Mouse (Mus musculus): Measurements from ENCODE around the gene Wdr70. TPM values are rescaled to one million over a fixed set of nuclear protein-coding genes. Genes with fewer than 3 reads are reported as not detected.
"Not testable (repeated sequence)": the region's sequence is repeated elsewhere in the genome, so short reads cannot be mapped to it uniquely, and the experiment has no call there.

The Wdr70 gene
- polyA plus RNA-seq, 1 experiment from 2014 or later = 92.2 TPM

DNA sequence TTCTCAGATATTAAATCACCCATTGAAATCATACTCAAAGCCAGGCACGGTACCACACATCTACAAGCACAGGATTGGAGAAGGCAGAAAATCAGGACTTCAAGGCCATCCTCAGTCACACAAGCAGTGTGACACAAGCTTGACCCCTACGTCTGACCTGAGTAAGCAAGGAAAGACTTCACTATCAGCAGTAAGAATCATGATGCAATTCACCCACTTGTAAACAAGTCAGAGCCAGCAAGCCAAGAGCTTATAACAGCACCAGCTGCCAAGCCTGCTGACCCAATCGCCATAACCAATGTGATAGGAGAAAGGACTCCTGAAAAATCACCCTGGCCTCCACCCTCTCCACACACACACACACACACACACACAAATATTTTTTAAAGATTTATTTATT, 10.3 kb downstream of the Wdr70 start:
- no peak for DNase-seq (ENCODE audit: low spot score)
- Histone ChIP-seq H3K4me3 (no peak overlapping the region), H3K27ac (replicated peaks) (no peak overlapping the region), H3K4me1 (no peaks in the 10 kb centered on the region), H3K36me3 (peaks cover 55% of the 10 kb centered on the region), H3K9me3 (replicated peaks) (no peaks in the 10 kb centered on the region), H3K27me3 (ENCODE audit: low read depth, poor library complexity, severe bottlenecking) (no peaks in the 10 kb centered on the region)
- 91% methylated on average over 3 of the region's 3 CpGs for WGBS

DNA sequence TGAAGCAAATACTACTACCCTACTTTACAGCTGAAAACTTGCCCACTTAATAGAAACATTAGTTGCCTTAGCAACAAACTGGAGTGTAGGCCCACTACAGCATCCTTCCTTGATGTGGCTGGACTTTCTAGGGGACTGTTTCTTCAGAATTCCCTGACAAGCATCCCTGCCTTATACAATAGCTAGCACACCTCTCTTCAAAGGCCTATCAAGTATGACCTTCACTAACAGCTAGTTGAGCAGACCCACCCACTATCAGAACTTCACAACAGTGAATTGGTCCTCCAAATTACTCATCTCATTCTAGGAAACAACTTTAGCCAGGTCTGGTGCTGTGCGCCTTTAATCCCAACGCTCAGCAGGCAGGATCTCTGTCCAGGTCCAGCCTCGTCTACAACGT, 11.7 kb downstream of the Wdr70 start:
- no peak overlapping the region for H3K27ac ChIP-seq (replicated peaks)
- no peaks in the 10 kb centered on the region for H3K27me3 ChIP-seq (ENCODE audit: low read depth, poor library complexity, severe bottlenecking)
- DNase-seq (ENCODE audit: low spot score) = no peak
- no peaks in the 10 kb centered on the region for H3K9me3 ChIP-seq (replicated peaks)
- peaks cover 42% of the 10 kb centered on the region for H3K36me3 ChIP-seq
- H3K4me3 ChIP-seq = no peak overlapping the region
- WGBS = 91% methylated on average over 4 of the region's 4 CpGs
- no peaks in the 10 kb centered on the region for H3K4me1 ChIP-seq

DNA sequence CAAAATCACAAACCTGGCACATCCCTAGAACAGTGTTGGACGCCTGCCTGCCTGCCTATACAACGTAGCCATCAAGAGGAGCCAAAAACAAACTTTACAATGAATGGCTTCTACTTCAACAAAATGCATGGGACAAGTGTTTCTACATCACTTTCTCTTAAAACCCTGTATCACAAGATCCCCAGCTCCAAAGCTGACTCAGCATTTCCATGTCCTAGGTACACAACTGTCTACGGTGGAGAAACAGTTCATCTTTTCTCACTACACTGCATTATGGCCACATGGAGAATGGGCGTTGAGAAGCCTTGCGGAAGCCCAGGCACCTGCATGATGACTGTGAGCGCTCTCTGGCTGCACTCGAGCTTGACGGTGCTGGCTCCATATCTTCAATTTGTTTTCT, 16.9 kb downstream of the Wdr70 start:
- Histone ChIP-seq H3K9me3 (replicated peaks) (no peaks in the 10 kb centered on the region), H3K4me1 (no peaks in the 10 kb centered on the region), H3K27me3 (ENCODE audit: low read depth, poor library complexity, severe bottlenecking) (no peaks in the 10 kb centered on the region), H3K36me3 (peaks cover 56% of the 10 kb centered on the region), H3K4me3 (no peak overlapping the region), H3K27ac (replicated peaks) (no peak overlapping the region)
- no peak for DNase-seq (ENCODE audit: low spot score)
- WGBS = 94% methylated on average over 8 of the region's 8 CpGs

DNA sequence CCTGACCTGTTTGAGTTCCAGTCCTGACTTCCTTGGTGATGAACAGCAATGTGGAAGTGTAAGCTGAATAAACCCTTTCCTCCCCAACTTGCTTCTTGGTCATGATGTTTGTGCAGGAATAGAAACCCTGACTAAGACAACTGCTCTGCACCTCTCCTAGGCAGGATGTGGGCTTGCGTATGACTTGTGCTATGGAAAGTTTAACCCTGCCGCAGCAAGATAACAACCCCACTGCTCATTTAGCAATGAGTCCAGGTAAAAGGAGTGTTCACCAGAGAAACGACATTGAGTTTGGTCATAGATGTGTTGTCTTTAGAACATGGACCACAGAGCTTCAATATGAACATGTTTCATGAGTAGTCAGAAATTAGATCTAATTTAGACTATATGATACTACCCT, 25.9 kb downstream of the Wdr70 start:
- DNase-seq (ENCODE audit: low spot score); H3K9me3 ChIP-seq (replicated peaks); H3K27ac ChIP-seq (replicated peaks); H3K27me3 ChIP-seq (ENCODE audit: low read depth, poor library complexity, severe bottlenecking); H3K4me1 ChIP-seq; H3K4me3 ChIP-seq: not testable (repeated sequence)
- WGBS = 95% methylated on average over 3 of the region's 3 CpGs
- H3K36me3 ChIP-seq = peaks cover 81% of the 10 kb centered on the region

DNA sequence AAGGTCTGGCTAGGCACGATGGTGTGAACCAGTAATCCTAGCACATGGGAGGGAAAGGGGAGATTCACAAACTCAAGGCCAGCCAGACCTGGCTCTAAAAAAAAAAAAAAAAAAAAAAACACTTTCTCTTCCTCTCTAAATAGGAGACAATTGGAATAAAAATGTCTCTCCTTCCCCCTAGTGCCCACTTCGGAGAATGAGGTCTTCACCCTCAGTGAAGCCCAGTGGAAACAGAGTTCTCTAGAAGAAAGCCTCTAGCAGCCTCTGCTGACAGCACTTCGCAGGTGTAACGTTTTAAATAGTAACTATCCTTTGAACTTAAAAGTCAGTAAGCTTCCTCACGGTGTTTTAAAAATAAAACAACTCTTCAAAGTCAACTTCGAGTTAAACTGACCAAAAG, 33.8 kb downstream of the Wdr70 start:
- DNase-seq (ENCODE audit: low spot score) = no peak
- Histone ChIP-seq H3K27ac (replicated peaks) (no peak overlapping the region), H3K36me3 (peaks cover 69% of the 10 kb centered on the region), H3K9me3 (replicated peaks) (no peaks in the 10 kb centered on the region), H3K4me3 (no peak overlapping the region), H3K27me3 (ENCODE audit: low read depth, poor library complexity, severe bottlenecking) (no peaks in the 10 kb centered on the region), H3K4me1 (no peaks in the 10 kb centered on the region)
- 83% methylated on average over 6 of the region's 6 CpGs for WGBS

DNA sequence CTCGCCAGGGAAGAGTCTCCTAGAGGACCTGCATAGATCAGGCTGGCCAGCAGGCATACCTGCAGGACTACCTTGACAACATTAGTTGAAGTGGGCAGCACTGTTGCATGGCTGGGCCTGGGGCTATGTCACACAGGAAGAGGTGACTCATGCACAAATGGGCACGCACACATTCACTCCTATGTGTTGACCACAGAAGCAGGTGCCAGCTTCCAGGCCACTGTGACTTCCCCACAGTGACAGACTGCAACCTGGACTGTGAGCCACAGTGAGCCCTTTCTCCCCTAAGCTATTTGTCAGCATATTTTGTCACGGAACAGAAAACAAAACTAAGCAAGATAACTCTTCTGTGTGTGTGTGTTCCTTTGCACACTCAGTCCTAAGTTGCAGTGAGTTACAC, 47.8 kb downstream of the Wdr70 start:
- Histone ChIP-seq H3K4me3 (no peak overlapping the region), H3K27me3 (ENCODE audit: low read depth, poor library complexity, severe bottlenecking) (no peaks in the 10 kb centered on the region), H3K4me1 (no peaks in the 10 kb centered on the region), H3K36me3 (peaks cover 44% of the 10 kb centered on the region), H3K9me3 (replicated peaks) (no peaks in the 10 kb centered on the region), H3K27ac (replicated peaks) (no peak overlapping the region)
- 90% methylated on average over 3 of the region's 3 CpGs for WGBS
- DNase-seq (ENCODE audit: low spot score) = no peak

DNA sequence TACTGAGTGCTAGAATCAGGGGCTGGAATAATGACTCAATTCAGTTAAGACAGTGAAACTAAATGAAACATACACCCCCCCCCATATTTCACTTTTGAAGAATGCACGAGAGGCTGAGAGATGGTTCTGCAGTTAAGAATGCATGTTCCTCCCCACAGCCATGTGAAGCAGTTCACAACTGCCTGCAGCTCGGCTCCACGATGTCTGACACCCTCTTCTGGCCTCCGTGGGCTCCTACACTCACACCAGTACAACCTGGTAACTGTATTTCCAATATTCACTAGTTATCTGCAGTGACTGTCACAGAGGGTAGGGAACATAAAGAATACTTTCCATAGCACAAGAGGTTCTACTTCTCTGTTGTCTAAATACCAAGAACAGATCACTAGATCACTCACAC, 59.2 kb downstream of the Wdr70 start:
- Histone ChIP-seq H3K36me3 (peaks cover 35% of the 10 kb centered on the region), H3K4me1 (no peaks in the 10 kb centered on the region), H3K27ac (replicated peaks) (no peak overlapping the region), H3K27me3 (ENCODE audit: low read depth, poor library complexity, severe bottlenecking) (no peaks in the 10 kb centered on the region), H3K4me3 (no peak overlapping the region), H3K9me3 (replicated peaks) (no peaks in the 10 kb centered on the region)
- no peak for DNase-seq (ENCODE audit: low spot score)
- 80% methylated on average over 4 of the region's 4 CpGs for WGBS

DNA sequence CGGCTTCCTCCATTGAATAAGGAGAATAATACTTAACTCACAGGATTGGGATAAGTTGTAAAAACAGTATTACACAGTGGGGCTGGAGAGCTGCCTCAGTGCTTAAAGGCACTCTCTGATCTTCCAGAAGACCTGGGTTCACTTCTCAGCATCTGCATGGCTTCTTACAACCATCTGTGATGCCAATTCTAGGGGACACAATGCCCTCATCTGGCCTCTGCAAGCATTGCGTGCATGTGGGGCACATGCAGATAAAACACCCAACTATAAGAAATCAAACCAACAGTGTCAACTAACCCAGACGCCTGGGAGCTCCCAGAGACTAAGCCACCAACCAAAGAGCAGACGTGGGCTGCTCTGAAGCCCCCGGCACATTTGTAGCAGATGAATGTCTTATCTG, 60.6 kb downstream of the Wdr70 start:
- Histone ChIP-seq H3K36me3 (peaks cover 35% of the 10 kb centered on the region), H3K9me3 (replicated peaks) (no peaks in the 10 kb centered on the region), H3K4me3 (no peak overlapping the region), H3K4me1 (no peaks in the 10 kb centered on the region), H3K27ac (replicated peaks) (no peak overlapping the region), H3K27me3 (ENCODE audit: low read depth, poor library complexity, severe bottlenecking) (no peaks in the 10 kb centered on the region)
- no peak for DNase-seq (ENCODE audit: low spot score)
- WGBS = 83% methylated on average over 5 of the region's 5 CpGs

DNA sequence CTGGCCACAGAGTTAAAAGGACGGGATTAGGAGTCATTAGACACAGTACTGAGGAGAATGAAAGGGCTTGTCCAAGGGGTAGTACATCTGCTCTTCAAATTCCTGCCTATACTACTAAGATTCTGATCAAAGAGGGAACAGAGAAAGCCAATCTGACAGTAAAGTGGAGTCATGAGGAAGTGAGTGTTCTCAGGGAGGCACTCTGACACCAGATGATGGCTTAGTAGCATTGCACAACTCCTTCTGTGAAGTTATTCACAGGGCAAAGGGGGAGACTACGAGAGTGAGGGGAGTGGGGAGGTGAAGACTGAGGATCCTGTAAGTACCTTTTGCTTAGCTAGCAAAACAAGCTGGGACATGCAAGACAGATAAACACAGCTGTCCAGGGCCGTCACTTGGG, 61.2 kb downstream of the Wdr70 start:
- H3K36me3 ChIP-seq = peaks cover 37% of the 10 kb centered on the region
- no peak overlapping the region for H3K27ac ChIP-seq (replicated peaks)
- WGBS = 83% methylated on average over 3 of the region's 3 CpGs
- H3K9me3 ChIP-seq (replicated peaks) = no peaks in the 10 kb centered on the region
- H3K27me3 ChIP-seq (ENCODE audit: low read depth, poor library complexity, severe bottlenecking) = no peaks in the 10 kb centered on the region
- no peak overlapping the region for H3K4me3 ChIP-seq
- no peak for DNase-seq (ENCODE audit: low spot score)
- no peaks in the 10 kb centered on the region for H3K4me1 ChIP-seq

DNA sequence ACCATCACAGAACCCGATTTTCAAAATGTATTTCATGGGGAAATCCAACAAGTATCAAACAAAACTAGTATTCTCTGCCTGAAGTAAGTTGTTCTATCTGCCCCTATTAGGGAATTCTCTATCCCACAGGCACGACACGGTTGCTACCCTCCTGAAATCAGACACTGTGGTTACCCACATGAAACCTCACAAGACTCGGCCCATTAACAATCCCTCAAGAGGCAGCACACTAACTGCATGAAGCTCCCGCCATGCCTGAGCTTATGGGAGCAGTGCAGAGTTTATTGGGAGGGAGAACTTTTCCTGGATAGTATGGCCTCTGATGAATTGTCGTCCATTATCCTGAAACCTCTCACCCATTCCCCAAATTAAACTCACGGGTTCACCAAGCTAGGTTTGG, 67.8 kb downstream of the Wdr70 start:
- H3K4me1 ChIP-seq = no peaks in the 10 kb centered on the region
- no peaks in the 10 kb centered on the region for H3K9me3 ChIP-seq (replicated peaks)
- no peak for DNase-seq (ENCODE audit: low spot score)
- no peaks in the 10 kb centered on the region for H3K27me3 ChIP-seq (ENCODE audit: low read depth, poor library complexity, severe bottlenecking)
- 91% methylated on average over 7 of the region's 7 CpGs for WGBS
- H3K4me3 ChIP-seq = no peak overlapping the region
- H3K27ac ChIP-seq (replicated peaks) = no peak overlapping the region
- peaks cover 15% of the 10 kb centered on the region for H3K36me3 ChIP-seq

DNA sequence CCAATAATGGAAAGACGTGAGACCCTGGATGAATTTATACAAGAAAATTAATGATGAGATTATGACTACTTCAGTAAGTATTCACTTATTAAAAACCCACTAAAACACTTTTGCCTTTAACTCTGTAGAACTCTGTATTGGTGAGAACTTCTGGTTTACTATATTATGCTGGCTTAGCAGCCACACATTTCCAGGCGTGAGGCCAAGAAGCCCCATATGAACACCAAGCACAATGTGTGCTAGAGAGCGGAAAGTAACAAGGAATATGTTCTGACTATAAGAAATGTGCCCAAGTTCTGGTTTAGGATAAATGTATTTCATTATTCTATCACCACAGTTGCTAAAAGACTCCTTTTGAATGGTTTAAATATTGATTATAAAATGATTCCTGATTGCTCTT, 68.4 kb downstream of the Wdr70 start:
- H3K9me3 ChIP-seq (replicated peaks) = no peaks in the 10 kb centered on the region
- H3K4me1 ChIP-seq = no peaks in the 10 kb centered on the region
- H3K27me3 ChIP-seq (ENCODE audit: low read depth, poor library complexity, severe bottlenecking) = no peaks in the 10 kb centered on the region
- H3K4me3 ChIP-seq = no peak overlapping the region
- WGBS = 89% methylated on average over 3 of the region's 3 CpGs
- H3K27ac ChIP-seq (replicated peaks) = no peak overlapping the region
- no peak for DNase-seq (ENCODE audit: low spot score)
- H3K36me3 ChIP-seq = peaks cover 15% of the 10 kb centered on the region

DNA sequence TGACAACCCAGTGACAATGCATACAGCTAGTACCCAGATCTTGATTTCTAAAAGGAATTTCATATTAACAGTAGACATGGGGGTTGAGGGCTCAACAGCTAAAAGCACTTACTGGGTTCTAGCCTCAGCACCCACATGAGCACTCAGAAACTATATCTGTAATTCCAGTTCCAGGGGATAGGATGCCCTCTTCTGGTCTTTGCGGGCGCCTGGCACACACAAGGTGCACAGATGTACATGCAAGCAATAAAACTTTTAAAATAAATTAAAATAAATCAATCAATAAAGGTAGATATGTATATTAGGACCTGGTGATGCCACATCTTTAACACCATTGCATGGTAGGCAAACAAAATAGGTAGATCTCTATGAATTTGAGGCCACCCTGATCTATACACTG, 71.5 kb downstream of the Wdr70 start:
- Histone ChIP-seq H3K4me1 (no peaks in the 10 kb centered on the region), H3K9me3 (replicated peaks) (no peaks in the 10 kb centered on the region), H3K27ac (replicated peaks) (no peak overlapping the region), H3K4me3 (no peak overlapping the region), H3K36me3 (no peaks in the 10 kb centered on the region), H3K27me3 (ENCODE audit: low read depth, poor library complexity, severe bottlenecking) (no peaks in the 10 kb centered on the region)
- 90% methylated on average over 2 of the region's 2 CpGs for WGBS
- no peak for DNase-seq (ENCODE audit: low spot score)

DNA sequence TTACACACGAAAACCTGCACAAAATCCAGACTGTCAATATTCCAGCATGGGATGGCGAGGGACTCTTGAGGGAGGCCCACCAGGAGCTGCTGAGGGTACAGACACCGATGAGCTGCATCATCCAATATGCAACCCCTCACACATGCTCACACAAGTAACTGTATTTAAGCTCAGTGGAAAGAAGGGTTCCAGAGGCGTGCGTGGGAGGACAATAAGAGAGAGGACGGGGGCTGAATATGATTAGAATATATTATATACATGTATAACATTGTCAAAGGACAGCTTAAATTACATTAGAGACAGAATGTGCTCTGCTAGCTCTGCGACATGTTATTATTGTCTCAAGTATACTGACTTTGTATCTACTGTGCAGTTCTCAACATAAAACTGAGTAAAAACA, 87.6 kb downstream of the Wdr70 start:
- Histone ChIP-seq H3K9me3 (replicated peaks) (no peaks in the 10 kb centered on the region), H3K27me3 (ENCODE audit: low read depth, poor library complexity, severe bottlenecking) (no peaks in the 10 kb centered on the region), H3K36me3 (no peaks in the 10 kb centered on the region), H3K4me3 (no peak overlapping the region), H3K4me1 (no peaks in the 10 kb centered on the region), H3K27ac (replicated peaks) (no peak overlapping the region)
- no peak for DNase-seq (ENCODE audit: low spot score)
- WGBS = 93% methylated on average over 7 of the region's 7 CpGs

DNA sequence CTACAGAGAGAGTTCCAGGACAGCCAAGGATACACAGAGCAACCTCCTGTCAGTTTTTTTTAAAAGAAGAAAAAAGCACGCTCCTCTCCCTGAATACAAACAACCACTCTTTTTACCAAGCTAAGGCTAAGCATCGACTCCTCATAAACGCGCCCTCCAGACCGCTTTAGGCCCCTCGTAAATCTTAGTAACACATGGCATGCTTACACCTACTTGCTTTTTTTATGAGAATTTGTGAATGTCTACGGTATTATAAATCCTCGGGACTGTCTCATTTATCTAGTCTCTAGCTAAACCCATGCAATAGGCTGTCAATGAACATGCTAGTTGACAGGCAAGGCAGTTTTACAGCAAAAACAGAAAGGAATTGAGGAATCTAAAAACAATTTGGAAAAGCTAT, 91.6 kb downstream of the Wdr70 start:
- Histone ChIP-seq H3K9me3 (replicated peaks) (no peaks in the 10 kb centered on the region), H3K36me3 (no peaks in the 10 kb centered on the region), H3K27ac (replicated peaks) (no peak overlapping the region), H3K4me1 (no peaks in the 10 kb centered on the region), H3K4me3 (no peak overlapping the region), H3K27me3 (ENCODE audit: low read depth, poor library complexity, severe bottlenecking) (no peaks in the 10 kb centered on the region)
- 95% methylated on average over 8 of the region's 8 CpGs for WGBS
- DNase-seq (ENCODE audit: low spot score) = no peak

Data from midbrain, embryonic 10.5 days (tissue).